Mouse (Mus musculus): Measurements from ENCODE around the gene Nmt1.
A peak's percentile ranks its signal among the peaks of the same experiment; 100 is the strongest.

The Nmt1 gene

DNA sequence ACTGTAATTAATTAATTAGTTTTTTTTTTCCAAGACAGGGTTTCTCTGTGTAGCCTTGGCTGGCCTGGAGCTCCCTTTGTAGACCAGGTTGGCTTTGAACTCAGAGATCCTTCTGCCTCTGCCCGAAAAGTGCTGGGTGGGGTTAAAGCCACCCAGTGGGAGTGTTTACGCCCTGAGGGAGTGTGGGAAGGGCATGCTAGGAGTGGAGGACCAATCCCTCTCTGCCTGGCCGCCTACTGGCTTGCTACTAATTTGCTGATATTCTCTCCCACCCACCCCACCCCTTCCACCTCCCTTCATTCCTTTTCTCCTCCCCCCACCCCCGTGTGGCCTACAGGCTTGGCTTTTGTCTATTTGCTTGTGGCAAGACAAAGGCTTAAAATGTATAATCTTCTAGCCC is 78.4 kb downstream of the Nmt1 start:
- DNase-seq (ENCODE audit: low spot score), result no peak

DNA sequence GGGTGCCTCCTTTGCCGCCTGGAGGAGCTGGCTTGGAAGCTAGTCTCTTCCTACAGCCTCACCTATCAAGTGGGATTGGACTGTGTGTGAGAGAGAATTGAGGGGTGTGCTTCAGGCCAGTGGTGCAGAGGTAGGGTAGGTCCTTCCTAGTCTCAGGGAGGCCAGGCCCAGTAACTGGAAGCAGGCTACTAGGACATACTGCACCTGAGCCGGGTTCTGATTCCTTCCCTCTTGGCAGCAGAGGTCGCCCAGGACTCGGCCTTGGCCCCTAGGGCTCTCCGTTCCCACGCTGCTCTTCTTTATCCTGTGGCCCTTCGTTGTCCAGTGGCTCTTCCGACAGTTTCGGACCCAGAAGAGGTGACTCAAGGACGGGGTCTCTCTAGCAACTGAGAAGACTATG is 83.3 kb downstream of the Nmt1 start:
- DNase-seq (ENCODE audit: low spot score), result no peak

DNA sequence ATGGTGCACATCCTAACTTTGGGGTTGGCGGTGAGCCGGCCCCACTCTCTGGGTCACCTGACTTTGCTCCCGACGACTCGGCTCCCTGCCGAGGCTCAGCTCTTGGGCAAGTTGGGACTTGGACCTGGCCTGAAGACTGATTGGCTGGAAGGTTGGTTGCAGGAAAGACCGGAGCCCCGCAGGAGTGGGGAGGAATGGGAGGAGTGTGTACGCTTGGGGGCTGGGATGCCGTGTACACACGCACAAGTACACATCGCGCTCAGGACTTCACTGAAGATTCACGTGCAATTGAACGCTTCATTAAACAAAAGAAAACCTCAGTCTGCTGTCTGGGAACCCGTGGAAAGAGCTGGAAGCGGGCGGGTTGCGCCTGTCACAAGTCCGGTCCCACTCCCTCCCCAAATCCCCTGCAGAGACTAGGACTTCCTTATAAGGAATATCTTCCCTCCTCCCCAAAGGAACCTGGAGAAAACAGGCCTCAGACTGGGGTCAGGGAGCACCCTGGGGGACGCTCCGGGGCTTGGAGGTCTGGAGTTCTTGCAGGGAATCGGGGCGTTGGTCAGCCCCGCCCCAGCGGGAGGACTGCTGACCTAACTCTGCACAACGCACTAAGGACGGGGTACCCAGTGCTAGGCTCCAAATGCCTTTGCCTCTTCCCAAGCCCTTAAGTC is 84.0 kb downstream of the Nmt1 start:
- DNase-seq (ENCODE audit: low spot score), result peak; percentile 83

DNA sequence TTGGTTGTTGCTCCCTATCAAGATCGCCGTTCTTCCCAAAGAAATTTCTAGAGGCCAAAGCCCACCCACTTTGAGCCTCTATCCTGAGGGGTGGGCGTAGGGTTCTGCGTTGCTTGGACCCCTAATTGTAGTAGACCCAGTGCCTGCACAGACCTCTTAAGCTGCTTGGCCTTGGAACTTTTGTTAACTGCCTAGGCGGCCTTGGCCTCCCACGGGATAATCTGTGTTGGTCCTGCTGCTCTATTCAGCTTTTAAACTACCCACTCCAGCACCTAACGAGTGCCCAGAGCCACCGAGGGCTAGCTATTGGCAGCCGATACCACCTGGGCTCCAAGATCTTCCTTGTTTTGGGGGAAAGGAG is 84.5 kb downstream of the Nmt1 start:
- peak; percentile 54 for DNase-seq (ENCODE audit: low spot score)

DNA sequence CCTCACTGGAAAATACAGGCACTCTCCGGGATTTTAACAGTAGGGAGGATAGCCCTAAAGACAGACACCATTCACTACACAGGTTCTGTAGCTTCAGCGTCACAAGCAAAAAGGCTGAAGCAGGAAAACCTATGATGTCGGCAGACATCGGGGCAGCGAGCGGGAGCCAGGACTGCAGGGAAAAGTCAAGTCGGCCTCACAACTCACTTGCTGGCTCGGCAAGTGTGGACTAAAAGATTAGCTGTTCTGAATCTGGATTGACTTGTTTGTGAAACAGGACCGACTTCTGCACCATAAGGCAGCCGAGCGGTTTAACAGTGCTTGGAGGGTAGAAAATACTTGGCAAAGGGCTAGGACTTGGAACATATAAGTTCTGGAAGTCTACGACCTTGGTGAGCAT is 85.0 kb downstream of the Nmt1 start:
- no peak for DNase-seq (ENCODE audit: low spot score)

DNA sequence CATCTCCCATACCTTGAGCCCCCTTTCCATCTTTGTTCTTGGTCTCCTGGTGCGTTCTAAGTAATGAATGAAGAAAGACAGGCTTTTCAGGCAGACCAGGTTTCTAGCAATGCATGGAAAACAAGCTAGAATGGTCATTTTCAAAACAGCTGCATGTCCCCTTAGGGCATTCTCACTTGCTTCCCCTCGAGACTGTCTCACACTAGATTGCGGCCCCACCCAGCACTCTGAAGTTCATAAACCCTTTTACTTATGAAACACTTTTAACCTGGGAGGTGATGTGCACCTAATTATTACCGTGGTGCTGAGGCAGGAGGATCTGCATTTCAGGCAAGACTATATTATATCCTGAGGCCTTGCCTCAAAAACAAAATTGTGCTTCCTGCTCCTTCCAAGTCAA is 85.8 kb downstream of the Nmt1 start:
- no peak for DNase-seq (ENCODE audit: low spot score)

DNA sequence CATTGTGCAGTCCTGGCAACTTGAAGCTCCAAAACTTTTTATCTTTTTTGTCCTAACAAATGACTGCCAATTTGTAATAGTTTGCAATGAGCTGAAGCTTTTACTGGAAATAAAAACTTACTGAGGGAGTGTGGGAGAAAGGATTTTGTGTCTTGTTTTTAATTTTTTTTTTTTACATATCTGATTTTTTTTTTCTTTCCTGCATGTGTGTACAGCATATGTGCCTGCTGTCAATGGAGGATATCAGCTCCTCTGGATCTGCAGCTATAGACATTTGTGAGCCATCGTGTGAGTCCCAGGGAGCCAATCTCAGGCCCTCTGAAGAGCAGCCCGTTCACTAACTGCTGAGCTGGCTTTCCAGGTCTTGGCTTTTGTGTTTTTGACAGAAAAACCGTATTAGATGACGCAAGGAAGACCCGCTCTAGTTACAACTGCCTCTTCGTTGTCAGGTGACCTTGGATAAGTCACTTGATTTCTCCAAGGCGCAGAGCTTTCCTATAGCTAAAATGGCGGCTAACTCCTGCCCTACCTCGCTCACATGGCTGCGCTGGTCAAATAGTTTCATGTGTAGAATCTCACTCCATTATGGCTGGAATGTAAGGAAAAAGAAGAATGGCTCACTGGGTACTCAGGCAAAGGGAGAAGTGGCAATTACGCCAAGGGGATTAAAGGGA is 86.4 kb downstream of the Nmt1 start:
- DNase-seq (ENCODE audit: low spot score), result no peak

DNA sequence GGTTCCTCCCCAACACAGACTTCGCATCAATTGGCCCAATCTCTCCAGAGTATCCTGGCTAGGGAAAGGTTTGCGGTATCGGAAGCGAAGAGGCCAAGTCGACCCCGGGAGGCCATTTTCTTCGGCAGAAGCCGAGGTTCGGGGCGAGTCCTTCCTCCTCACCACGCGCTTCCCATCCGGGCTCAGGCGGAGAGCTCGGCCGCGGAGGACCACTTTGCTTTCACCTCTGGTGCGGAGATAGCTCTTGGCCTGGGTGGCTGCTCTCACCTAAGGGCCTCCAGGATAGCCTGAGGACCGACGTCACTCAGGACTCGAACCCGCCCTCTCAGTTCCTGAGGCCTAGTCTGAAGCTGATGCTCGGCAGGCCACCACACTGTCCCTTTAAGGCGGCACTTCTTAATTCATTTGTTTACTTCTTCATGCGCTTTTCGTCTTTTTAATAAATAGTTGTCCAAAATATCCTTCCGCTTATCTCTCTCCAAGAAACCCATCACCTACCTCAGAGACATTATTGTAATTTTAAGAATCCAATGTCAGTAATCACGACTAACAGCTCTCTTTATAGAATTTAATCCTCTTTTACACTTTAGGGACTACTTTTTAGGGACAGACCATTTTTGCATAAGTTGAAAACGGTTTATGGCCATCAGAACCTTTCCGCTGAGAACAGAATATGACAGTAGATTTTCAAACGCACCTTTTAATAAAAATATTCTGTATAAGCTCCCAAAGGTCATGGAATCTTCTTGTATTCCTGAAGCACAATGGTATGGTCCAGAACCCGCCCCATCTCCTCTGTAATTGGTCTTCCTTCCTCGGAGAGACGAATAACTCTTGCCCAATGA is 87.4 kb downstream of the Nmt1 start:
- peak; percentile 84 for DNase-seq (ENCODE audit: low spot score)

DNA sequence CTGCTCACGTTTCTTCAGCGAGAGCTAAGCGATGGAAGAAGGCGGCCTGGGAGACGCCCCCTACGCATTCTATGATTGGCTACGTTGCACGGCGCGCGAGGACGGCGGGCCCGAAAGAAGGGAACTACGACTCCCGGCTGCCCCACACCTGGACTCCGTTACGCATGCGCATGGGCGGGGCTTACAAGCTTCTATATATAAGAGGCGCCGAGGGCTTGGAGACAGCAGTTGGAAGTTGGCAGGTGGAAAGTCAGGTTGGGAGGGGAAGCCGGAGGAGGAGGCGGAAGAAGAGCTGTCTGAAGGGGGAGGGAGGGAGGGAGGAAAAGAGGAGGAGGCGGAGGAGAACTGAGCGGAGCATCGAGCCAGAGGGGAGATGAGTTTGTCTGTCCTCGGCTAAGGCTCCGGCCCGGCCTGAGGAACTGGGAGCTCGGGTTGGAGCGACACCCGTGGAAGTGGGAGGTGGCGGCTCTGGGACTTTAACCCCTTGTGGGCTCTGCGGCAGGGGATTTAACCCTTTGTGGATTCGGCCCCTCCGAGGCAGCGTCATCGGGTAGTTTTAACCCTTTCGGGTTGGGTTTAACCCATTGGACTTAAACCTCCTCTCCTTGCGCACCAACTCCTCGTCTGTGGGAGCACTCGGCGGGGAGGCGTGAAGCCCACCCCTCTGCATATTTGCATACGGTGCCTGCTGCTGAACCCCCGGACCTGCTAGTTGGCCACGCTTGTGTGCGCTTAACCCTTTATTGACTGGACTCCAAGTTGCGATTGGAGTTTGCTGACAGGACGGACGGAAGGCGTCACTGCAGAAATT is 88.2 kb downstream of the Nmt1 start, which contains the start of gene Hexim1:
Hexim1 (plus strand) TSS at position 224 of the 811 bp plus-strand sequence.
- peak; percentile 100 for DNase-seq (ENCODE audit: low spot score)

DNA sequence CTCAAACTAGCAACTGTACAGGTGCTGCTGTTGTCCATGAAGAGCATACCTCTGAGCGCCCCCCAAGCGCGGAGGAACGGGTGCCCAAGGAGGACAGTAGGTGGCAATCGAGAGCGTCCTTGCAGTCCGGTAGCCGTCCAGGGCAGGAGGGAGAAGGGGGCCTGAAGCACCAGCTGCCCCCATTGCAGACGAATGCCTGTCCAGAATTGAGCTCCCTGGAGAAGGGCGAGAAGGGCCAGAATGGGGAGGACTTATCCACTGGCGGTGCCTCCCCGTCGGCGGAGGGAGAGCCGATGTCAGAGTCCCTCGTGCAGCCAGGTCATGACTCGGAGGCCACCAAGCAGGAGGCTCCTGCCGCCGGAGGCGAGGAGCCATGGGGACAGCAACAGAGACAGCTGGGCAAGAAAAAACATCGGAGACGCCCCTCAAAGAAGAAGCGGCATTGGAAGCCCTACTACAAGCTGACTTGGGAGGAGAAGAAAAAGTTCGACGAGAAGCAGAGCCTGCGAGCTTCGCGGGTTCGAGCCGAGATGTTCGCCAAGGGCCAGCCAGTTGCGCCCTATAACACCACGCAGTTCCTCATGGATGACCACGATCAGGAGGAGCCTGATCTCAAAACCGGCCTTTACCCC is 89.1 kb downstream of the Nmt1 start:
- peak; percentile 68 for DNase-seq (ENCODE audit: low spot score)

DNA sequence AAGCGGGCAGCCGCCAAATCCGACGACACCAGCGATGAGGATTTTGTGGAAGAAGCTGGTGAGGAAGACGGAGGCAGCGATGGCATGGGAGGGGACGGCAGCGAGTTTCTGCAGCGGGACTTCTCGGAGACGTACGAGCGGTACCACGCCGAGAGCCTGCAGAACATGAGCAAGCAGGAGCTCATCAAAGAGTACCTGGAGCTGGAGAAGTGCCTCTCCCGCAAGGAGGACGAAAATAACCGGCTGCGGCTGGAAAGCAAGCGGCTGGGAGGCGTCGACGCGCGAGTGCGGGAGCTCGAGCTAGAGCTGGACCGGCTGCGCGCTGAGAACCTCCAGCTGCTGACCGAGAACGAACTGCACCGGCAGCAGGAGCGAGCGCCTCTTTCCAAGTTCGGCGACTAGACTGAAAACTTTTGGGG is 89.6 kb downstream of the Nmt1 start:
- no peak for DNase-seq (ENCODE audit: low spot score)

All from ovary, adult 18-20 months (tissue).